Mouse (Mus musculus): ENCODE data around the gene Gpr18.
"Not testable (repeated sequence)": the region's sequence is repeated elsewhere in the genome, so short reads cannot be mapped to it uniquely, and the experiment has no call there.

Gpr18 gene

GRCm38 (mm10) chr14:121879266-121879840, 36.2 kb downstream of the Gpr18 start:
- DNase-seq: peak; percentile 58

GRCm38 (mm10) chr14:121878859-121879206, 36.7 kb downstream of the Gpr18 start:
- DNase-seq: no peak

GRCm38 (mm10) chr14:121878176-121878858, 37.3 kb downstream of the Gpr18 start, which contains the start of gene Ubac2:
Ubac2 (plus strand) TSS chr14:121878620.
- peak; percentile 99 for DNase-seq

- no peak for DNase-seq
Measured at GRCm38 (mm10) chr14:121877640-121878039, 37.9 kb downstream of the Gpr18 start.

- DNase-seq: no peak
Measured at GRCm38 (mm10) chr14:121876860-121877259, 38.7 kb downstream of the Gpr18 start.

GRCm38 (mm10) chr14:121876190-121876589, 39.4 kb downstream of the Gpr18 start:
- not testable (repeated sequence) for DNase-seq

GRCm38 (mm10) chr14:121873646-121874045, 41.9 kb downstream of the Gpr18 start:
- DNase-seq: no peak

GRCm38 (mm10) chr14:121873172-121873571, 42.4 kb downstream of the Gpr18 start:
- no peak for DNase-seq

GRCm38 (mm10) chr14:121872760-121873159, 42.8 kb downstream of the Gpr18 start:
- DNase-seq: no peak

GRCm38 (mm10) chr14:121869111-121869510, 46.5 kb downstream of the Gpr18 start:
- DNase-seq: no peak

GRCm38 (mm10) chr14:121866574-121866973, 49.0 kb downstream of the Gpr18 start:
- DNase-seq: no peak

- peak; percentile 88 for DNase-seq
Measured at GRCm38 (mm10) chr14:121865162-121865561, 50.4 kb downstream of the Gpr18 start.
